Comparison of ENCODE assay signal across 7 mouse cellular contexts in the genomic region with DNA sequence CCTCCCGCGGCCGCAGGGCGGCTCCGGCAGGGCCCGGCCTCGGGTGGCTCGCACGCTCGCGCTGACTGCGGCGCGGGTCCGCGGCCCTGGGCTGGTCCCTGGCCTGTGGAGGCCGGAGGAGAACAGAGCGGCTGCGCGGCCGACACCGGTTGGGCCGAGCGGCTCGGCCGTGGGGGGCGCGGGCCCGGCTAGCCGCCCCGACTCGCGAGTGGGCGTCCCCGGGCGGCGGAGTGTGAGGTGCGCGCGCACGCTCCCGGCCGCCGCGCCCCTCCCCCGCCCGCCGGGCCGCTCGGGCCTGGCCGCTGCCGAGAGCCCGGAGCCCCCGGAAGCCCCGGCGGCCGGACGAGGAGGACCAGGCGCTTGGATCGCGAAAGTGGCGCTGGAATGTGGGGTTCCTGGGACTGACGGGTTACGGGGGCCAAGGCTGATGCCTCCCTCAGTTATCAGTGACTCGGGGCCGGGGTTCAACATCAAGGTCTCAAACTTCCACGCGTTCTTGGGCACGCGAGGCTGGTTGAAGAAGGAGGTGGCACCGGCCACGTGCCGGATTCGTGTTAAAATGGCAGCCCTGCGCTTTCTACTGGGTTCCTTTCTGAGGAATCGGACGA. TPM values are rescaled to one million over a fixed set of nuclear protein-coding genes. Genes with fewer than 3 reads are reported as not detected.
A peak's percentile ranks its signal among the peaks of the same experiment; 100 is the strongest.
DNase-seq lines count a peak whose midpoint lies in the region; ATAC-seq lines count a peak whose summit lies in the region.

No protein-coding gene starts in this region.

- no peaks in the 10 kb centered on the region for H3K27me3 ChIP-seq in limb, embryonic 10.5 days (ENCODE audit: low read depth, poor library complexity, severe bottlenecking)
- H3K27me3 ChIP-seq in midbrain, embryonic 11.5 days (ENCODE audit: control insufficient read depth, insufficient read depth, low read length), result no peaks in the 10 kb centered on the region; the same call in 1 of the 2 replicates

- peak overlapping the region; percentile 61 for H3K4me2 ChIP-seq in midbrain, embryonic 11.5 days

- peak overlapping the region; percentile 95 for H3K9ac ChIP-seq in midbrain, embryonic 11.5 days (ENCODE audit: low read length)

- no peaks in the 10 kb centered on the region for H3K36me3 ChIP-seq in limb, embryonic 10.5 days
- H3K36me3 ChIP-seq in midbrain, embryonic 11.5 days (ENCODE audit: control insufficient read depth, insufficient read depth, low read length), result no peaks in the 10 kb centered on the region

- under 1% methylated on average over 76 of the region's 77 CpGs for WGBS in limb, embryonic 10.5 days
- WGBS in midbrain, embryonic 11.5 days, result 2% methylated on average over 66 of the region's 77 CpGs

- no peaks in the 10 kb centered on the region for H3K9me3 ChIP-seq in limb, embryonic 10.5 days (replicated peaks)
- no peaks in the 10 kb centered on the region for H3K9me3 ChIP-seq in midbrain, embryonic 11.5 days (ENCODE audit: control insufficient read depth, low read length)

- peak overlapping the region; percentile 82 for H3K4me3 ChIP-seq in limb, embryonic 10.5 days
- peak overlapping the region; percentile 79 for H3K4me3 ChIP-seq in midbrain, embryonic 11.5 days (ENCODE audit: low read depth, low read length)

- ATAC-seq in common myeloid progenitor, adult 5-6 weeks (replicated peaks; ENCODE audit: low read depth, poor library complexity, severe bottlenecking), result peak; percentile 17; the same call in 1 of the 2 replicates
- peak; percentile 92 for ATAC-seq in midbrain, embryonic 11.5 days (ENCODE audit: low FRiP score)

- DNase-seq in adrenal gland, adult (ENCODE audit: inconsistent age in 2 of 2, low spot score in 1 of 2), result peak; percentile 84 to 95
- peak; percentile 81 for DNase-seq in gastrocnemius, postnatal 10 days
- peak; percentile 79 for DNase-seq in induced T-regulatory cell, adult 2 months (ENCODE audit: low read depth)
- peak; percentile 83 for DNase-seq in limb, embryonic 10.5 days (ENCODE audit: low spot score)
- DNase-seq in midbrain, embryonic 11.5 days (ENCODE audit: low spot score, missing footprints), result peak; percentile 98
- DNase-seq in right cerebral cortex, postnatal 4 days, result peak; percentile 75

- peaks cover 41% of the 10 kb centered on the region for H3K4me1 ChIP-seq in limb, embryonic 10.5 days
- peaks cover 16% of the 10 kb centered on the region for H3K4me1 ChIP-seq in midbrain, embryonic 11.5 days (ENCODE audit: control insufficient read depth, insufficient read depth, low read length)

- peak overlapping the region; percentile 100 for H3K27ac ChIP-seq in limb, embryonic 10.5 days
- peak overlapping the region; percentile 95 for H3K27ac ChIP-seq in midbrain, embryonic 11.5 days (ENCODE audit: low read depth, low read length)

RNA-seq across cellular contexts. Expression of gene Man1a2, which starts 0.6 kb away (rescaled TPM):
- 72.5 and 107 TPM in 2 replicates for total RNA-seq in common myeloid progenitor, adult 5-6 weeks (2017)
- 10 to 100 TPM; 45.5 to 52.2 TPM for total RNA-seq in gastrocnemius, postnatal 10 days (2021)
- 67.1 and 74.9 TPM in 2 replicates for polyA plus RNA-seq in limb, embryonic 10.5 days (2016; fragmentation: Nextera tagmentation; extraction: Ambion mirVana)
- polyA plus RNA-seq in midbrain, embryonic 11.5 days (2014; fragmentation: Nextera tagmentation; extraction: Ambion mirVana), result 36.9 and 46.3 TPM in 2 replicates

Comparison
In these comparisons a context has a peak if more than half of its experiments do, and no peak if none do; other contexts are left out.
1. Peak in every context shown above with its lines: DNase-seq, ATAC-seq, H3K4me3 ChIP-seq and H3K27ac ChIP-seq.